Mouse (Mus musculus) regulatory T cell (primary cell): ENCODE results near the gene Ralgps1.

Experiments
- in situ Hi-C: fragments of 300-600 bp; cut with MboI, MseI; formaldehyde crosslinking; loops from one replicate; pipeline ENCODE4 v1.15.1; 2025; ENCODE audit warnings: high pct_unique_total_duplicates

The Ralgps1 gene

DNA sequence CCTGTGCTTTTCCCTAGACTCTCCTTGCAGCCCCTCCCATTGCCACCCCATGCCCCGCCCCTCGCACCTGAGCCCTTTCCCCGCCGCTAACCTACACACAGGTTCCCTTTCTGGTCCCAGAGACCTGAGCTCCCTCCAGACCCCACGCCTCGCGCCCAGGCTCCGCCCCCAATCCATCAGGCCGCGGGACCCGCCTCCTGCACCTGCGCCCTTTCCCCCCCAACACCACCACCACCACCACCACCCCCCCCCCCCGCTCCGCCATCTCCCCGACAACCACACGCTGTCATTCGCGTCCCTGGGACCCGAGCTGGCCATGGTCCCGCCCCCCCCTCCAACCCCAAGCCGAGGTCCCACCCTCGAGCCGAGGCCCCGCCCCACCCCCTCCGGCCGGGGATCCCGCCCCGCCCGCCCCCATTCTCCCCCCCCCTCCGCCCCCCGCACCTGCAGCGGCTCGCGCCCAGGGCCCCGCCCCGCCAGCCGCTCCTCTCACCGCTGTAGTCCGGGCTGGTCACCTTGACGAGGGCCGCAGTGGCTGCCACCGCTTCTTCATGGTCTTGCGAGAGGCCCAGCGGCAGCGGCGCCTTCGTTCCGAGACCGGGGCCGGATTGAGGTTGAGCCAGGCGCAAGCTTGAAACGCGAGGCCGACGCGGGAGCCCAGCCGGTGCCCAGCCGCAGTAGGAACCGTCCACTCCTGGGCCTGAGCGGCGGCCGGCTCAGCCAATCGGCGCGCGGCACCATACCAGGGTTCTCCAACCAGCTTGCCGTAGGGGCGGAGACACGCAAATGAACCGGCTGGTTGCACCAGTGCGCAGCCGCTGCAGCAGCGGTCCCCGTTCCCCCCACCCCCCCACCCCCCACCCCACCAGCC is at the start of gene Ralgps1:
Ralgps1 (minus strand) TSS at position 710 of the 871 bp plus-strand sequence.
- in situ Hi-C loops, result no loop called here

DNA sequence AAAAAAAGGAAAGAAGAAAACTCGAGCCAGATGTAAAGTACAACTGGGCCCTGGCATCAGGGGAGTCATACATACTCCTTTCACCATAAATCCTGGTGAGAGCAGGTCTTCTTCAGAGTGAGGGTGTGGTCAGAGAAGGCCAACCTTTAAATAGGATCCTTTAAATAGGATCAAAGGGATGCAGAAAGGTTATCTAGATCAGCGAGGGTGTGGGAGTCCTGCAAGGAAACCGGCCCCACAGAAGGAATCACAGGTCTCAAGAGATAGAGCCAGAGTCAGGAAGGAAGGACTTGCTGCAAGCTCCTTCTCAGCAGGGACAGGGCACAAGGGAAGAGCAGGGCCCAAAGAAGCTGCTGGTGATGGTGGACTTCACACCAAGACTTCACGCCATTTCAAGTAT is 46.2 kb upstream of the Ralgps1 start:
- in situ Hi-C loops, result no loop called here

DNA sequence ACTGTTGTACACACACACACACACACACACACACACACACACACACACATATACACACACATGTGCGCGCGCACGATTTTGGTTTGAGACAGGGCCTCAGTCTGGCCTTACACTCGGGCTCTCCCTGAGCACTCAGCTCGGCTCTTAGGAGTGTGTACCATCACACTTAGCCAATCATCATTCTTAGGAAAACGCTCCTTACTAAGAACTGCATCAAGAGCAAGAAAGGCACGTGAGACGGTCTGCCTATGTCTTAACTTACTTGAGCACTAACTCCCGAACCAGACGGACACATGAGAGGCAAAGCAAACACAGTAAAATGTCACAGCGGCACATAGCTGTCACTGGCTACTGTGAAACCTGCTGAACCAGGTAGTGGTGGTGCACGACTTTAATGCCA is 42.7 kb upstream of the Ralgps1 start:
- in situ Hi-C loops, result no loop called here

DNA sequence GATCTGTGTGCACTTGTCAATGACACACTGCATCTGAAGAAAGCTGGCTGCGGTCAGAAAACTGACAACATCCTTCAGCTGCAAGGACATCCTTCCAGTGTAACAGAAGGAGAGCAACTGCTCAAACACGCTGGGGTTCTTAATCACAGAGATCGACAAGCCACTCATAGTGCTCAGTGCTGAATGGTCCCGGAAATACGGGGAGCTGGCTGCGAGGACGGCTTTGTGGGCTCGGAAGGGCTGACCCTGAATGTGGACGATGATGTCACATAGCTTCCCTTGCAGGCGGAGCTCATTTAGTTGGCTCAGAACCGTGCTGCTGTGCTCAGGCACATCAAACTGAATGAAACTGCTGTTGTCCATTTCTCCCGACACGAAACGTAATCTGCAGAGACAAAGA is 40.8 kb upstream of the Ralgps1 start:
- in situ Hi-C loops, result no loop called here

DNA sequence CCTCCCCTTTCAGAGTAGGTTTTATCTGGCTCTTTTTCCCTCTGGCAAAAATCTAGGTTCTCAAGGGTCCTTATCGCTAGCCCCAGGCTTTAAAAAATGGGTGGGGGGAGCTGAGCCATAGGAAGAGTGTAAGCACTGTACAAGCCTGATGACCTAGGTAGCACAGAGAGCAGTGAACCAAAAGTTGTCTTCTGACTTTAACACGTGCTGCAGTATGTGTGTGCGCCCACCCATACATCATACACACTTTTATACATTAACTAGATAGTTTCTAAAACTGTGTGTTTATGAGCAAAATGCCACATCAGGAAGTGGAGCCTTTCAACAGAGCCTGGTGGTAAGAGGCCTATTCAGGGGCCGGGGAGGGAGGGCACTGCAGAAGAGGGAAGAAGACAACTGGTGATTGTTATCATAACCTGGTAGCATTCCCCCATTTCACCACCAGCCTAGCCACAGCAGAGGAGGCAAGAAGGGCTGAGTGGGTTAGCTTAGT is 32.3 kb upstream of the Ralgps1 start:
- in situ Hi-C loops, result no loop called here

DNA sequence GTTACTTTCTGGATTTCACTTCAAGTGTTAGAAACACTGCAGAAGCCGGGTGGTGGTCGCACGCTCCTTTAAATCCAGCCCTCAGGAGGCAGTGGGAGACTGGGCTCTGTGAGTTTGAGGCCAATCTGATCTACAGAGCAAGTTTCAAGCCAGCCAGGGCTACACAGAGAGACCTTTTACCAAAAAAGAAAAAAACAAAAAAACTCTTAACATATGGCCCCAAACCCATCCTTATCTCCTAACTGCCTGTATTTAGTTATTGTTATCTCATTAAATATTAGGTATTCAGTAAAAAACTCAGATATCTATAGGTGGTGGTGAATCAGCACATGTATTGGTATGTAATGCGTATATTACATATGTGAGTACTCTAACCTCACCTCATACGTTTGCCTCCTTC is 31.4 kb upstream of the Ralgps1 start:
- in situ Hi-C loops, result no loop called here

DNA sequence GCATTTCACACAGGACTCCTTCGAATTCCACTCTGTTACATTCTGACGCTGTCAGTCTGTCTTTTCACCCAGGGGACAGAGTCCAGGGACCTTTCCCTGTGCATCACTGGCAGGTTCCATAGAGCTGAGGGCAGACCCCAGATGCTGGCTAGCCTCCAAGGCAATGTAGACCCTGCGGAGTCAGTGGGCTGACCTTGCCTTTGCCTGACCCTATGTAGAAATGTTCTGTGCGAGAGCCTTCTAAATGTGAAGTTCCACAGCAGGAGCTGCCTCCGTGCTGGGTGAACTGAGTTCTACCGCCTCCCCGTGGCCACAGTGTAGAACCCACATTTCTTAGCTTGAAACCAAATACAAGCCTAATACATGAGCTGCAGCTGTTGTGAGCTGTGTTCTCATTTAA is 30.9 kb upstream of the Ralgps1 start:
- in situ Hi-C loops, result no loop called here

DNA sequence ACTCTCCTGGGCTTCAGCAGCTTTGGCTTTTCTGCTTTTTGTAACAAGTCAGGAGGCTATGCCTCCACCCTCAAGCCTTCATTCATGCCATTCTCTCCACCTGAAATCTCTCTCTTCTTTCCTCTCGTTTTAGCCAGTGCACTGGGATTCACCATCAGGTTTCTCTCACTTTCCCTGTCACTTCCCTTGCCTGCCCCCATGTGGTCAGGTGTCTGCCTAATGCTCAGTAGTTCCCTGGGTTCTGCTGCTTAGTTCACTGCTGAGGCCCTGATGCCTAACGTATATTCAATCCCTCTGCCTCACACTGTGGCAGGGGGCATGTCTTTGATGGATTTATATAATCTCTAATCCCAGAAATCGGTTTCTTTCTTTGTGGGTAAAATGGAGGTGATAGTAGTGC is 29.9 kb upstream of the Ralgps1 start:
- in situ Hi-C loops, result no loop called here

DNA sequence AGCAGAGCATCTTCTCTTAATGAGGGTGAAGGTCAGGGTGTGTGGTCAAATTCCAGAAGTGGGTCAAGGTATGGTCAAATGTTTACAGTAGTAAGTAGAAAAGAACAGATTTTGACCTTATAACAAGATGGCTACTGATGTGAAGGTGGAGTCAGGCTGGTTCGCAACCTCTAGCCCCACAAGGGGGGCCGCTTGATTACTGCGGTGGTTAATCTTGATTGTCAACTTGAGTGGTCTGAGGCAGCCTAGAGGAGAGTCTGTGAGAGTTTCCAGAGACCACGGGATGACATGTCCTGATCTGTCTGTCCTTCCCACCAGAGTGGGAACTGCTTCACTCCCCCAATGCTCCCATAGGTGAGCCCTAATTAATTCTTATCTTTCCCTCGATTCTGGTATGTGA is 29.3 kb upstream of the Ralgps1 start:
- in situ Hi-C loops, result no loop called here

DNA sequence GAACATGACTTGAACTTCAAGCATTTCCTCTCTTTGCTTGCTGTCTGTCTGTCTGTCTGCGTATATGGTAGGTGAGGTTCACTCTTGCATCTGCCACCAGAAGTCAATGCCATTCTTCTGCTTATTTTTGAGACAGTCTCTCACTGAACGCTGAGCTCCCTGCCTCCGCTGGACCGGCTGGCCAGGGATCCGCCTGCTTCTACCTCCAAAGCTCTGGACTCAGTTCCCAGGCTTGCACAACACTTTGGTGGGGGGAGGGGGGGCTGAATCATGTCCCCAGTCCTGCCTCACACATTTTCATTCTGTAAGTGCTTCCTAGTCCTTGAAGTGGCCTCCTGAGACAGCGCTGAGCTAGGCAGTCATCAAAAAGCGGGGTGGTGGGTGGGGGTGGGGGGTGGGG is 27.8 kb upstream of the Ralgps1 start:
- in situ Hi-C loops, result no loop called here

DNA sequence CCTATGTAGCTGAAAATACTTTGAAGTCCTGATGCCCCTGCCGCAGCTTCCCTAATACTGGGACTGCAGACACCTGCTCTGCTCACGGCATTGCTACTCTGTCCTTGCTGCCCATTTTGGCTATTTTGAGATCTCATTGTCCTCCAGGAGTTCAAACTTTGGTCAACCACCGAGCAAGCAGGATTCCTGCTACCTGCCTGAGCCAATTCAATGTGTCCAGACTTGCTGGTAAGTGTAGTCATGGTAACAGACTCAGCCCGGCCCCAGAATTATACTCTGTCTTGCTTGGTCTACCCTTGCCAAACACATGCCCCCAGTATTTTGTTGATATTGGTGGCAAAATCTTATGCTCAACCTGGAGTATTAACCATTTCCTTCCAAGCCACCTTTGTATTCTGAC is 25.8 kb upstream of the Ralgps1 start:
- in situ Hi-C loops, result no loop called here

DNA sequence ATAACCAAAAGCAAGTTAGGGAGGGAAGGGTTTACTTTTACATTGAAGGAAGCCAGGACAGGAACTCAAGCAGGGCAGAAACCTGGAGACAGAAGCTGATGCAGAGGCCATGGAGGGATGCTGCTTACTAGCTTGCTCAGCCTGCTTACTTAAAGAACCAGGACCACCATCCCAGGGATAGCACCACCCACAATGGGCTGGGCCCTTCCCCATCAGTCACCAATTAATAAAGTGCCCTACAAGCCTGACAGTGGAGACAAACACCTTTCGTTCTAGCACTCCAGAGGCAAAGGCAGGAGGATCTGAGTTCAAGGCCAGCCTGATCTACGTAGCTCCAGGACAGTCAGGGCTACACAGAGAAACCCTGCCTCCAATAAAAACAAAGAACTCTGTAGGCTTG is 23.8 kb upstream of the Ralgps1 start:
- in situ Hi-C loops, result no loop called here

DNA sequence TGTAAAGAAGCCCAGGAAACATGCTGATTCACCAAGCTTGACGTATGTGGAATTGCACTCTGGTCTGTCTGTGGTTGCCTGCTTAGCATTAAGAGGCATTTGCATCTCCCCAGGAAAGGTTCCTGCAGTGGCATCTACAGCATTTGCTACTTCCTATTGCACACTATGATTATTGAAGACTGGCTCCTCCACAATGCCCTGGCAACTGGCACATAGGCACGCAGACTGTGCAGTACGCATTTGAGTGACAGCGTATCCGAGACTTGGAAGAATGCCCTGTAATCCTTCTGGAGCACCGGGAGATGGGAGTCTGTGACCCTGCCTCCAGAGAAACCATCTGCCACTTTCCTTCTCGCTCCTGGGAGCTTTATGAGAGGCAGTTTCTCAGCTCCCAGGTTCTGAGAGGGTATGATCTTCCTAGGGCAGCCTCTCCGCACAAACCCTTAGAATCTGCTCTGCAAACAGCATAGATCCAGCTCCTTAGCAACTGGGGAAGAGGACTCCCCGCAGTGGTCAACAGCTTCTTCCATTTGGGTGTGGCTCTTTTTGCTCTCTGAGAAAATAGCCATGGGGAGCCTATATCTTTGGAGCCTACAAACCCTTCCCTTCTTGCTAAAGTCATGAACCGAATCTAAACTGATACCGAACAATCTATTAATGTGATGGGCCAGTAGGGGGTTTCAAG is 22.8 kb upstream of the Ralgps1 start:
- in situ Hi-C loops, result no loop called here

DNA sequence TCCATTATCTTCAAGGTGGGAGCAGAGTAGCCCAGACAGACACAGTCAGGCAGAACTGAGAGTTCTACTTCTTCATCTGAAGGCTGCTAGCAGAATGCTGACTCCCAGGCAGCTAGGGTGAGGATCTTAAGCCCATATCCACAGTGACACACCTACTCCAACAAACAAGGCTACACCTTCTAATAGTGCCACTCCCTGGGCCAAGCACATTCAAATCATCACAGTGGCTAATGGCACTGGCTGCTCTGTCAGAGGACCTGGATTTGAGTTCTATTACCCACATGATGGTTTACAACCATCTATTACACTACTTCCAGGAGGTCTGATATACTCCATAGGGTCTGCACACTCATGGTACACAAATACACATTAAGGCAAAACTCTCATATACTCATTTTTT is 21.7 kb upstream of the Ralgps1 start:
- in situ Hi-C loops, result no loop called here

DNA sequence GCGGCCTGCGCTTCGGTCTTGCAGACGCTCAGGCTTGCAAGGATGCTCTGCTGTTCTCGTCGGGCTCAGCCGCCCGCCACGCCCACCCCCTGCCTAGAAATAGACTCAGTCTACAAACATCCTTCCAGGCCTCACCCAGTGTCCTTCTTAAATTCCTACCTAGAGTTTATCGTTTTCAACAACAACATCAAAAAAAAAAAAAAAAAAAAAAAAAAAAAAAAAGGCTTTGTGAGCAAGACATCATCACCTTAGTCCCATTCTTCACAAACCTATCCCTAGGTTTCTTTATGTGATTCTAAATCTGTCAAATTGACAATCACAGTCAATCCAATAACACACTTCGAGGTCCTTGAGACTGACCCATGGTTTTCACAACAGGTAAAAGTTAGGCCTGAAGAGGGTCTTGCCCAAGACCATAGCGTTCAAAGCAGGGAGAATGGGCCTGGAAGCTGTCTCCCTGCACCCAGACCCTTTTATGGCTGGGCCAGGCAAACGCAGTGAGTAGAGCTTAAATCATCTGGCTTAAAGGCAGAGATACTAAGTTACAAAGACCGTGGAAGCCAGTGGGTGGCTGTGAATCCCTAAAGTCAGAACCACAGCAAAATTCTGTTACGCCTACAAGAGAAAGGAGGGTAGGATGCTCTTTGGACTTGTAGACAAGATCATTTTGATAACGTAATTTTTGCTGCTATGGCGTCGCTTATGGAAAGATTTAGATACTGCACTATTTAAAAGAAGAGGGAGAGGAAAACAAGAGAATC is 542 bp upstream of the Ralgps1 start:
- in situ Hi-C loops, result no loop called here

DNA sequence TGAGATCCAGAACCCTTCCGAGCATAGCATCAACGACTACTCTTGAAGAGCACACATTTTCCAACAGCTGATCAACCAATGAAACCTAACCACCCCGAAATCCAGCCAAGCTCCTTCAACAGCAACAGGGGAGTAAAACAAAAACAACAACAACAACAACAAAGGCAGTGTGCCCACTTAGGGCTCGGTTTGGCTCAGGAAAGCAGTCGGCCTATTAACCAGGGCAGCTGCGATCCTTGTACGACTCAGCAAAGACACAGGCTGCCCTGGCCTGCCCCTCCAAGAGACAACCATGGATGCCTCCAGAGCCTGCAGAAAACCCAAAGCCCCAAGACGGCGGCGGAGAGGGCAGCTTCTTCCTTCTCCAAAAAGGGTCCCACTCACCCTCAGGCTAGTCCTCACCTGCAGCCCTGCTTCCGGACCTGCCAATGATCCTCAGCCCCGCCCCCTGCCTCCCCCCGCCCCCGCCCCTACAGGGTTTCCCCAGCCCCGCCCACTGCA is 960 bp downstream of the Ralgps1 start:
- in situ Hi-C loops, result no loop called here

DNA sequence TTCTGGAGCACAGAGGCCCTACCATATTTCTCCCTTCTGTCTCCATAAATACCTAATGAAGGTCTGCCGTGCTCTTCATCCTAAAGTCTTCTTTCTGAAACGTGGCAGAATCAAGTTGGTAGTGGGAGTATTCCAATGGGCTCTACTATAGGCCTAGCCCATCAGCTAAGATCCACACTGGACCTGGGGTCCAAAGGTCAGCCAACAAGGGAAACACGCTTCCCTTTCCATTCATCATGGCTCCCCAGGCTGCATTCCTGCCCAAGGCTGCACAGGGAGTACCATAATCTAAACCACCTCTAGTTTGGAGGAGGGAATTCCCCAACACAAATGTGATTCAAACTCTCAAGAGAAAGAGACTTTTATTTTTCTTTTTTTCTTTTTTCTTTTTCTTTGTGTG is 1.8 kb downstream of the Ralgps1 start:
- in situ Hi-C loops, result no loop called here

DNA sequence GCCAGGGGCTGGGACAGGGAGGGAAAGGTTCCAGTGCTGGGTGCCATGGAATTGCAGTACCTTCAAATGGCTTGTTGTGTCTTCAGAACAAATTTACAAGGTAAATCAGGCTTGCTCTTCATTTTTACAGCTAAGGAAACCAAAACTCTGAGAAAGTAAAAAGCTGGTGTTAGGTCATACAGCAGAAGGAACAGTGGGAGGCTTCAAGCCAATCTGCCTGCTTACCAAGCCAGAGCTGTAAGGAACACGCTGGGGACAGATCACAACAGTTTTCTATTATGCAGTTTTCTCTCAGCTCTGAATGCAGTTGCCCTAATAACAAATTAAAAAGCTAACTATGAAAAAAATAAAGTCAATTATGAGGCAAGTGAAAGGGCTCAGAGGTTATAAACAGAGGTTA is 2.8 kb downstream of the Ralgps1 start:
- in situ Hi-C loops, result no loop called here

DNA sequence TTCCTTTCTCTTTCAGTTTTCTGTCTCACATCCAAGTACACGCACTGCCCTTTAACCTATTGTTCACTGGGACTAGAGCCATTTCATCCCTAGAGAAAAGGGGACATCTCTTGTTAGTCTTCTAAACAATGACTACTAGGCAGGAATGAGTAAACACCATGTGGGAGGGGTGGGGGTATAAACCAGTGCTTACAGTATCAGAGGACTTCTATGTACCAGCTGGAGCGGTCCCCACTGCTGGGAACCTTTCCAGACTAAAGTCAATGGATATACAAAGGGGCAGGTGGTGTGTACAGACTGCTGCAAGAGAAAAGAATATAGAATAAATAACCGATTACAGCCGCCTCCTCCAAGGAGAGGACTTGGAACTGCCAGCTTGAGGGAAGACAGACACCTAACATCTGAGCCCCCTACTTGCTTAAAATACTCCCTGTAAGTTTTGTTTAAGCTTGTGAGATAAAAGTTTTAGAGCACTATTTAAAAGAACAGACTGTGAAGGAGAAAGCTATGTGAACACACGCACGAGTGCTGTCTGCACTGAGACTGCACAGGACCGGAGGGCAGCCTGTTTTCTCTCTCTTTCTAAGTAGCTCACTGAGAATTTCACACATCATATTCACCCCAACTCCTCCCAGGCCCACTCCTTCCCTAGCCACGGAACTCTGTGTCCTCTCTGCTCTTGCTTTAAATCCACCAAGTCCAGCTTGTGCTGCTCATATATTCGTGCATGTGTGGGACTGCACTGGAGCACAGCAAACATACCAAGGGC is 5.4 kb downstream of the Ralgps1 start:
- in situ Hi-C loops, result no loop called here

DNA sequence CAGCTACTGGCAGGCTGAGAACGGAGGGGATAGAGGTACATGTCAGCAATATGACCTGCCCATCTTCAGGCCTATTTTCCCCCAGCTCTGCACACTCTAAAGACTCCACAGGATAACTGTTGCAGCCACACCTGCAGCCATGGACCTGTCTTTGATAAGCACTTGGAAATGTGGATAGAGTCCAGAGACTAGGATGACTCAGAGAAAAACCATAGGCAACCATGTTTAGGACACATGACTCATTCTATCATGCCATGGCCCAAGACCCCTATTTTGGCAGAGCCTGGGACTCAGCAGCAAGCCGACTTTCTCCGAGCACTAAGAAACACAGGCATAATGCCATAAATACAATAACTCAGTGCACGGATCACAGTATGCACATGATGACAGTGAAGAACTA is 6.6 kb downstream of the Ralgps1 start:
- in situ Hi-C loops, result no loop called here

DNA sequence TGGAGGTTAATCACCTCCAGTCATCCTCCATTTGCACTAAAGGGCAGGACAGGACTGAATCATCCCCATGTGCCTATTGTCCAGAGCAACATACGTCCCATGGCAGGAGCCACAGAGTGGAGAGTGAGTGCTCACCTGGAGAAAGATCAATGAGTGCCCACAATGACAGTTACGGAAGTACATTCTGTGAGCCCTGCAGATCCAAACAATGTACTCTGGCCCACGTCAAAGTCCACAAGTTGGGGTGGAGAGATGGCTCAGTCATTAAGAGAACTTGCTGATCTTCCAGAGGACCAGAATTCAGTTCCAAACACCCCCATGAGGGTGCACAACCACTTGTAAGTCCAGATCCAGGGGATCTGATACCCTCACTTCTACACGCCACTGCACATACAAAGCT is 7.4 kb downstream of the Ralgps1 start:
- in situ Hi-C loops, result no loop called here
